Mouse (Mus musculus) left cerebral cortex, postnatal 4 days (tissue): Measurements from ENCODE around the gene Sppl2c. TPM values are rescaled to one million over a fixed set of nuclear protein-coding genes. Genes with fewer than 3 reads are reported as not detected.
A peak's percentile ranks its signal among the peaks of the same experiment; 100 is the strongest.

Experiments
- DNase-seq: peaks from one replicate; pipeline ENCODE4 v3.0.0-alpha.2; 2022
- intact Hi-C: fragments of 180-260 bp; cut with DNase I; formaldehyde crosslinking; loops from one replicate; pipeline ENCODE4 v1.15.1; 2025
- total RNA-seq, 2 experiments: library from RNA; stranded (reverse); gene quantifications; 2 replicates each; pipeline ENCODE4 v1.2.3; 2021

Sppl2c gene
- not detected for total RNA-seq

DNA sequence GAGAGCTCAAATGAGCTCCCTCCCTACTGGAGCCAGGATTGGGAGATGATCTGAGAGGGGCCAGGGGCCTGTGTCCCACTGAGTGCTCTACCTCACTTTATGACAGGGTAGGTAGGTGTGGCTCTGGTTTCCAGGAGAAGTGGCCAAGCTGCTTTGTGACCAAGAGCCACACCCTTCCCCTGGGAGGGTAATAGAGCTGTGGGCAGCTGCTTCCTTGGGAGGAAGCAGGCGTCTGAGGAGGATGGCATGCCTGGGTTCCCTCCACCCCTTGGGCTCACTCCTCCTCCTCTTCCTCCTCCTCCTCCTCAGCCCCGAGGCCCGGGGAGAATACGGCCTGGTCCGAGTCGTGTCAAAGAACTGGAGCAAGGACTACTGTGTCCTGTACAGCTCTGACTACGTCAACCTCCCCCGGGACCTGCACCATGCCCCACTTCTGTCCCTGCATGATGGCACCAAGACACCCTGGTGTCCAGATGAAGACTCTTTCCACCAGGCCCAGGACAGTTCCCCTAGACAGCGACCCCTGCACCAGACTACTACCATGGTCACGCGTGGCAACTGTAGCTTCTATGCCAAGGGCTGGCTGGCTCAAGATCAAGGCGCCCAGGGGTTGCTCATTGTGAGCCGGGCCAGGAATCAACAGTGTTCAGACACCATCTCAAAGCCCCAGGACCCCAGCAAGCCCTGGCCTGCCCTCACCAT, at the start of gene Sppl2c:
Gene Sppl2c (plus strand): TSS at position 193 of the 702 bp plus-strand sequence.
- DNase-seq = peak; percentile 26
- intact Hi-C loops = no loop called here

DNA sequence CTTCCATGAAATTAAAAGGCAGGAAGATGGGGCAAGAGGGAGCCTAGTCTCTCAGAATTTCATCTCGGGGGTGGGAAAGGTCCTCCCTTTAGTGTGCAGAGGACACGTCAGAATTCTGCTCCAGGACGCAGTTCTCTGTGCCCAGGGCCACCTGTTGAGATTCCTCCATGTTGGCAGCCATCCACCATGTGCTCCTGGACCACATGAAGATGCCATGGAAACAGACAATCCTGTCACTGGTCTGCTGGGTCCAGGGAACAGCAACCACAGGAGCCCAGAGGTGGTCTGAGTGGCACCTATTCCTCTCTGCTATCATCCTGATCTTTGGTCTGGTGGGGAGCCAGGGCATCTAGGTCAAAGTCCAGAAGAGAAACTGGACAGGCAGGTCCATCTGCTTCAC, 47.2 kb upstream of the Sppl2c start:
- DNase-seq = peak; percentile 45
- intact Hi-C loops = no loop called here

DNA sequence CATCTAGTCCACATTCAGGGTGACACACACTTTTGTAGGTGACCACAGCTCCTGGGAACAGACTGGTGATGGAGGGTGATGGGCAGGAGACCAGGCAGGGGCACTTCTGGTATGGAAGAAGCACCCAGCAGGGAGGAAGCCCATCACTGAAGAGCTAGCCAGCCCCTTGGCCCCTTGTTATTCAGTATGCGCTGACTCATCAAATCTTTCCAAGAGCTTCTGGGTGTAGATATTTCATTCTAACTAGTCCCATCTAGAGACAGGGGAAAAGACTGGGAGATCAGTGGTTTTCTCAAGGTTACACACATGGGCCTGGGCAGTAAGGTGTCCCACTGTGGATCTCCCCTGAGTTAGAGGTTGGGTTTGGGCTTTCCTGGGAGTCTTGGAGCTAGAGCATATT, 41.2 kb upstream of the Sppl2c start:
- DNase-seq = no peak
- intact Hi-C loops = no loop called here

DNA sequence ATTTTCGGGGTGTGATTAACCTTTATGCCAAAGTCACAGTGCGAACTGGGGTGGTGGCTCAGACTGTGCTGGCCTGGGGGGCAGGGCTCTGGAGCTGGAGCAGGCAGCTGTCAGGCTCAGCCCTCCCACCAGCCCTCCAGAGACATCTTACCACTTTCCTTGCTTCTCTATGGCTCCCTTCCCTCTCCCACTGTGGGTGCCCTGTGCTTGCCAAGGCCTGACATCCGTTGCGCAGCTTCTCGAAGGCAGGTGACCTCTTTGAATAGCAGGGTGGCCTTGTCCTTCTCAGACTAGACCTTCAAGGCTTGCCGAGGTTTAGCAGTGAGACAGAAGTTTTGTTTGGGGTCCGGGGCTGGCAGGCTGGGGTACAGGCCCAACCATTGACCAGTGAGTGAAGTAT, 37.3 kb upstream of the Sppl2c start:
- intact Hi-C loops = no loop called here
- DNase-seq = peak; percentile 24

DNA sequence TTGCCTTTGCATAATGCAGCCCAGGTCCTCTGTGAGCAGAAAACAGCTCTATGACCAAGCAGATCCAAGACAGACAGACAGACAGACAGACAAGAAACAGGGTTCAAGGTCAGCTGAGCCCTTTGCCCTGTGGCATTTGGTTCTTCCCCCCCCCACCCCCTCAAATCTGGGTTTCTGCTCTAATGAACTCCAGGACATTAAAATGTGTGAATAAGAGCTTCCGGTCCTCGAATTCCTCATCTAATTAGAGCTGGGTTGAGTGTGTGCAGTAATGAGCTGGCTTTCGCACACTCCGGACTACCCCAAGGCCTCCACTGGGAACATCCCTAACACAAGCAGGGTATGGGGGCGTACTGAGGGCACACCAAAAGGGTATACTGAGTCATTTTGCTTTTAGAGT, 35.2 kb upstream of the Sppl2c start:
- intact Hi-C loops = no loop called here

DNA sequence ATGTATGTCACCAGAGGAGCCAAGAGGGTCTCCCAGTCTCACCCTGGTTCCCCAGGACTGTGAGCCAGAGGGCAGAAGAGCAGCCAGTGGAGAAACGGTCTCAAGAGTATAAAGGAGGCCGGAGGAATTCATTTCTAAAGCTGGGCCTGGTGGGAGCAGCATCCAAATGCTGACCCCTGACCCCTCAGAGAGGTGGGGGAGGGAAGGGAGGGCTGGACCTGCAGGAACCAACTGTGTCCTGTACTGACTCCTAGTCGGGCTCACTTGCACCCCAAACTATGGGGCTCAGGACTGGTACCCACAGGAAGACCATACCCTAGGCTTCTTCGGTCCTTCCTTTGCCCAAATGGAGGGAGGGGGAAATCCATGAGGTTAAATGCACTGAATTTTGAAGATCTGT, 31.8 kb upstream of the Sppl2c start:
- no peak for DNase-seq
- intact Hi-C loops = no loop called here

More for the DNA sequence above, 35.2 kb upstream of the Sppl2c start:
- DNase-seq = no peak

DNA sequence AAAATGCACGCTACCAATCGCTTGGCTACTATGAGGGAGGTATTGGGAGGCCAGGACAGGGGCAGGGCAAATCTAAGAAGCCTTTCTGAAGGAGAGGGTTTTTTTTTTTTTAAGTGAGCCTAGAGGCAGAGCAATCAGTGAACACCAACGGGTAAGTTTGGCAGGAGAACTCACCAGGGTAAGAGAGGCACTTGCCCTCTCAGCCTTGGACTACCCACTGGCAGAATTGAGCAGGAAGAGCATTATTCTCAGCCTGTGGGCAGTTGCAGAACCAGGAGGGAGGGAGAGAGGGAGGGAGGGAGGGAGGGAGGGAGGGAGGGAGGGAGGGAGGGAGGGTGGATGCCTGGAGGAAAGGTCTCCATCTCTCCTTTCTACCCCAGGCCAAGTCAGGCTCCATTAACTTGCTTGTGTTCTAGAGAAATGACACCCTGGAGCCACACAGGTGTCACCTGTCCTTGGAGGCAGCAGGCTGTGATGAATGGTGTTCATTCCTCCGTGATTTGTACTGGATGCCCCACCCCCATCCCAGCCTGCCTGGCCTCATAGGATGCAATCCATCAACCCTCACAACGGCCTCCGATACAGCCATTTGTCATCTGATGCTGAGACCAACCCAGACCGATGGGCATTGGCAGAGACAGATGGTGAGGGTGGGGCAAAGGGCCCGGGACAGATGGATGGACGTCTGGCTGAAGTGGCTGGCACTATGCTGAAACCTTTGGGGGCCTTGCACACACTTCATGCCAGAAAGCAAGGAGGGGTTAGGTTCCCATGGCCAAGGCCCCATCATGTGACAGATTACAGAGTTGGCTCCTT, 31.1 kb upstream of the Sppl2c start:
- DNase-seq = peak; percentile 93
- intact Hi-C loops = no loop called here

DNA sequence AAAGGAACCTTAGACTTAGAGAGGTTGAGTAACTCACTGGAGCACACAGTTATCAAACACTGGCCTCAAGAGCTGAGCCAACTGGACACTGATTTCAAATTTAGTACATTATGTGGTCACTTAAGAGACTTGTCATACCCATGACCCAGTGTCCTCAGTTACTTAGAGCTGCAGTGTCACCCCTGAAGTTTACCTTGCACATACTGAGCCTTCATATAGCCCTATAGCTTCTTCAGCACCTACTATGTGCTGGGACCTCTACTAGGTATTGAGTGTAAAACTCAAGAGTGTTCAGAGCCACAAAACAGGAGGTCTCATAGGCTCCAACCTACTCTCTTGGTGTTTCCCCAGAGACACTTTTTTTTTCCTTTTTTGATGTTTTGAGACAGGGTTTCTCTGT, 30.2 kb upstream of the Sppl2c start:
- DNase-seq = no peak

DNA sequence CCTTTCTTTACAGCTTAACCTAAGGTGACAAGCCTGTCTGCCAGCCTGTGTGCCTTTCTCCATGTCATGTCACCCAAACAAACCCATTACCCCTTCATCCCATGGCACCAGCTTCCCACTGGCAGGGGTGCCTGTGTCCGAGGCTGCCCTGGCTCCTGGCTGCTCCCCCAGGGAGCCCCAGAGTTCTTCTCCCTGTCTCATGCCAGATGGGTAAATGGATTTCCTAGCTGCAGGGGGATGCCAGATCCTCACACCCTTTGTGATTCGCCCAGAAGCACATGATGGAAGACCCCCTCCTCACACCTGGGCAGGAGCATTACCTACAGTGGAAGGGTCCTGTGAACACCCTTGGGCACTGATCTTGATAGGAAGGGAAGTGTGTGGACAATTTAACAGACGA, 29.7 kb upstream of the Sppl2c start:
- DNase-seq = no peak
- intact Hi-C loops = no loop called here

More for the DNA sequence above, 30.2 kb upstream of the Sppl2c start:
- intact Hi-C loops = no loop called here

DNA sequence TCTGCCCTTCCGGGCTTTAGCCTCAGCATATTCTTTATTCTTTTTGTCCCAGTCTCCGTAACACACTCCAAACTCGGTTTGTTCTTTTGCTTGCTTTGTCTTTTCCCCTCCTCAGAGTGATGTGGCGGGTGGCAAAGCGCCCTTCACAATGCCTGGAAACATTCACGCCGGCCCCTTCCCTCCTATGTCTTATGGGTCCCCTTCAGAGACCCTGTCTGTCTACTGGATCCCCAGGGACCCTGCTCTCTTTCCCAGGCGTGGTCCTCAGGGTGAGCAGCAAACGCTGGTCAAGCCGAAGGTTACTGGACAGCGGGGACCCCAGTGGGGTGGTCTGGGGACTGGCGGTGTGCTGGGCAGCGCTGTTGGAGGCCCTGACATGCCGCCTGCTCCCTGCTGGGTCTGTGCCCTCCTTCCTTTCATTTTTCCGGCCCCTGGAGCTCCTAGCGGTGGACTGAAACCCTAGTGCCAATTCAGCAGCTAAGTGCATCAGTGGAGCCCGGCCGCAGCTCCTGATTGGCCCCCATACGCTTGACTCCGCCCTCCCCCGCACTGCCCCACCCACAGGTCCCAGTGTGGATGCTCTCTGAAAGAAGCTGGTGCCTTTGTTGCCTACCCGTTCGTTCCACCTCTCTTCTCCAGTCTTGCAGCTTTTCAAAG, 28.4 kb upstream of the Sppl2c start:
- intact Hi-C loops = no loop called here
- peak; percentile 89 for DNase-seq

DNA sequence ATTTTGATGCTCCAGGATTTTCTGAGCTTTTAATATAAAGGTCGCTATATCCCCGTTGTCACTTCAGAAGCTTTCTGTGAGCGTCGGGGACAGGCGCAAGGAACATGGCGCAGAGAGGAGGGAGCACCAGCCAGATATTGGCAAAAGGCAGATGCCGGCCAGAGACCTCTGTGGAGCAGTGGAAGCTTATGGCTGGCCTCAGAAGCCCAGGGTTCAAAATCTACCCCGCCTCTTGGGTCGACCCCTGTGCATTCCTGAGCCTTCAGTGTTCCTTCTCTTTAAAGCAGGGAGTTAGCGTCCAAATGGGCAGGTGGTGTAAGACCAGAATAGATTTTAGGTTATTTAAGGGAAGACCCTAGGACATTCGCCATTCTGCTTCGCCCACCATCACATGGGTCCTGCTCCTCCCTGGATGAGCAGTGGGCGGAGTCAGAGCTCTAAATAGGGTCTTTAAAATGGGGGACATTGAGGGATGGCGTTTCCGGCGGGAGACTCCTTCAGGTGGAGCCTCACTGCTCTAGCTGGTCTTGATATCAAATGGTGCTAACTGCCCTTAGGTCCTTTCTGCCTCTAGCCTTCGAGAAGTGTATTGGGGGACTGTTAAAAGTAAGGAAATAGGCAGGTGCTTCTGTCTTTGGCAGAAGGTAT, 27.7 kb upstream of the Sppl2c start:
- DNase-seq = peak; percentile 19
- intact Hi-C loops = no loop called here

DNA sequence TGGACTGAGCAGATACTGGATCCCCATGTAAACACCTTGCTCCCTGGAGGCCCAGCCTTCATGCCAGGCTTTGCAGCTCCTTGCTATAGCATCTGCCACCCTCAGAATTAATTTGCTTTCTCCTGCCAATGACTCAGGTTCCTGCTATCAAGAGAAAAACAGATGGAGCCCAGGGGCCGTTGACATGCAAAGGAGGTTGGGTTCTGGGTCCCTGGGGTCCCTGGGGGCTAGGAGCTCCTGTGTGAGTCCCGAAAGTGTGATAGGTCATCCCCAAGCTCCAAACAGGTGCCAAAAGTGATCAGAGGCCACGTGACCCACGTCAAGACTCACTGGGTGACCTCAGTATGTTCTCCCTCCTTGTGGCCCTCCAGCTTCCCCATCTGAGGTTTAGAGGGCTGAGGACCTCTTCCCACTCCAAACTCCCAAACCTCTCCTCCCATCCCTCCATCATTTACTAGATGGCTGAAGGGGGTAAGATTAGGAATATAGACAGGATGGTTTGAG, 26.3 kb upstream of the Sppl2c start:
- DNase-seq = no peak

DNA sequence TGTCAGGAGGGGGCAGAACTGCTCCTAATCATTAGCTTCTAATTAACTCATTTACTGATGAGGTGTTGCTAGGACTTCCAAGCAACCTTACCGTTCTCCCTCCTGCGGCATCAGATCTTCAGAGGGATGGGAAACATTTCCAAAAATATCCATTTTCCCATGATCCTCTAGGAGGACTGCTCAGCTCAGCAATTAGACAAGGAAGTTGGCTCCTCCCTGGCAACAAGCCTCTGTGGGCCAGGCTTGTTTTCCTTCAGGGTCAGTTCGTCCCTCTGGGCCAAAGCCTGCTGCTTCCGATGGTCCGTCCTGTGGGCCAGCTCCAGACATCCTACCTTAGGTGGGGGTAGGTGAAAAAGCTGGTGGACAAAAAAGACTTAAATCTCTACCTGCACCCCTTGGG, 25.0 kb upstream of the Sppl2c start:
- no peak for DNase-seq
- intact Hi-C loops = no loop called here

More for the DNA sequence above, 26.3 kb upstream of the Sppl2c start:
- intact Hi-C loops = no loop called here

DNA sequence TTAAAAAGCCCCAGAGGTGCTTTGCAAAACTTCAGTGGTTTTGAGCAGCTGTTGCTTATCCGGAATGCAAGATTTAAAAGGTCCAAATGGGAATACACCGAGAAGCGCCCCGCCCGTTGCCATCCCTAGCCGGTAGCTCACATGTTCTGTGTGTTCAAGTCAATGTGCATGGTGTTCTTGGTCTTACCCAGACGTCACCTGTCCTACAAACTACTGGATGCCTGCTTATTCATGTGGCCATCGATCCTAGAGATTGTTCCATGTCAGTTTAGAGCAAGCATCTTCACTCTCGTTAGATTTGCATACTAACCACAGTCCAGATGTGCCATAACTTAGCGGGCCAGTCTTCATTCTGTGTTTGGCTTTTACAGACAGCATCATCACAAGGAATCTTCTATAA, 21.9 kb upstream of the Sppl2c start:
- no peak for DNase-seq
- intact Hi-C loops = no loop called here

DNA sequence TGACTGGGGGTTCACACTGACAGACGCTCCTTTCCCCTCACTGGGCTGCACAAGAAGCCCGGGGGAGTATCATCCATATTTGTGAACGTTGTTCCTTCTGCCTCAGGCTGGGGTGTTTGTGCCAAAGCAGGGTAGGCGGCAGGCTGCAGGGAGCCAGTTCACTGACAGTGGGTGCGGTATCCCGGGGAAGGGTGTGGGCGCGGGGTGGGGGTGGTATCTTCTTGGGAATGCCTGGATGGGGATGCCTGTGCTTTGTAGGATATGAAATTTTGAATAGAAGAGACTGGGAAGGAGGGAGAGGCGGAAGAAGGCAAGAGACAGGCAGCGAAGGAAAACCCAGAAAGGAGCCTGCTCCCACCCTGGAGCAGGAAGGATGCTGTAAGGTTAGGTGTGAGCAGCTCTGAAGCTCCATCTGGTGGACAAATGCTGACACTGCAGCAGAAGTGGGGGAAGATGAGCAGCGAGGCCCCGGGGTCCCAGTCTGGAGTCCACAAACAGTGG, 14.8 kb upstream of the Sppl2c start:
- intact Hi-C loops = loop anchor here (2.0 kb wide), 1 partner anchor 185 kb away; no protein-coding TSS in a partner anchor
- DNase-seq = peak; percentile 78

DNA sequence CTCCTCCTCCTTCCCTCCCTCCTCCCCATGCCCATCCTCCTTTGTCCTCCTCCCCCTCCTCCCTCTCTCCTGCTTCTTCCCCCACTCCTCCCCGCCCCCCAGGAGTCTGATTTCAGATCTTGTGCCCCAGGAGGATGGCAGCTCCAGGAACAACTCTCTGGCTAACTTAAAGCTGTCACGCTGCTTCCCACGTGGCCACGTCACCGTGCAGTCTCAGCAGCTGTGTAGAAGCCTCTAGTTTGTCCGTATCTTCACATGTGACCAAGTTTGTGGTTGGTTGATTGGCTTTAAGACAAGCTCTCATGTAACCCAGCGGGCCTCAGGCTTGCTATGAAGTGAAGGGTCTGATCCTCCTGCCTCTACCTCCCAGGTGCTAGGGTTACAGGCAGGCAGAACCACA, 7.2 kb upstream of the Sppl2c start:
- DNase-seq = no peak
- intact Hi-C loops = no loop called here

DNA sequence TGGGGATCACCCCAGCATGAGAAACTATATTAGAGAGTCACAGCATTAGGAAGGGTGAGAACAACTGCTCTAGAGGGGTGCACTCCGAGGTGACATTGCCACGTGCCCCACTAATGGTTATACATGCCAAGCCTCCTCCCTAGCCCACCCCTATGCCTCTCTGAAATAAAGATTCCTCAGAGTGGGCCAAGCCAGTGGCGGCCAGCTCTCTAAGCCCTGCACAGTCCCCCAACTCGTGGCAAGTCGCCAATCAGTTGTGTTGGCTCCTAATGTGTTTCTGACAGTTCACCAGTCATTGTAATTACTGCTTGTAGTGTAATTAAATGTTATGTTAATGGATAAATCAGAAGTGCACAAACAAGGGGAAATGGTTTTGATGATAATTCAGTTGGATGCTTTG, 6.3 kb upstream of the Sppl2c start:
- intact Hi-C loops = no loop called here
- peak; percentile 77 for DNase-seq

DNA sequence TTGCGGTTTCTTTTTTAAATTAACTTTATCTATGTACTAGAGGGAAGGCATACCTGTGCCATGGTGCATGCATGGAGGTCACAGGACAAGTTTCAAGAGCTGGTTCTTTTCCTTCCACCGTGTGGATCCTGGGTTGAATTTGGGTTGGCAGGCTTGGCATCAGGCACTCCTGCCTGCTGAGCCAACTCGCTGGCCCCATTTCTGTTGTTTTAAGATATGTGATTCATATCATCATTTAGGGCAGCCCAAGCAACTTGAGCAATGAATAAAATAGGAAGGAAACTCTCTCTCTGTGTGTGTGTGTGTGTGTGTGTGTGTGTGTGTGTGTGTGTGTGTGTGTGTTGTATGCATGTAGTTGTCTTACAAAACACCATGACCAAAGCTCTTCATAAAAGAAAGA, 4.0 kb upstream of the Sppl2c start:
- intact Hi-C loops = no loop called here
- DNase-seq = no peak

DNA sequence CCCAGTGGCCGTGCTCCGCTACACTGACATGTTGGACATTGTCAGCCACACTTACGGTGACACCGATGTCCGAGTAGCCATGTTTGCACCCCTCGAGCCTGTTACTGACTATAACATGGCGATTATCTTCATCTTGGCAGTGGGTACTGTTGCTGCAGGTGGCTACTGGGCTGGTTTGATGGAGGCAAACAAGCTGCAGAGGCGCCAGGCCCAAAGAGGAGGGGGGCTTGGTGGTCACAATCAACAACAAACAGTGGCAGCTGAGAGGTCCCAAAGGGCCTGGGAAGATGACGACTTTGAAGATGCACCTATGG, 667 bp downstream of the Sppl2c start:
- intact Hi-C loops = no loop called here

DNA sequence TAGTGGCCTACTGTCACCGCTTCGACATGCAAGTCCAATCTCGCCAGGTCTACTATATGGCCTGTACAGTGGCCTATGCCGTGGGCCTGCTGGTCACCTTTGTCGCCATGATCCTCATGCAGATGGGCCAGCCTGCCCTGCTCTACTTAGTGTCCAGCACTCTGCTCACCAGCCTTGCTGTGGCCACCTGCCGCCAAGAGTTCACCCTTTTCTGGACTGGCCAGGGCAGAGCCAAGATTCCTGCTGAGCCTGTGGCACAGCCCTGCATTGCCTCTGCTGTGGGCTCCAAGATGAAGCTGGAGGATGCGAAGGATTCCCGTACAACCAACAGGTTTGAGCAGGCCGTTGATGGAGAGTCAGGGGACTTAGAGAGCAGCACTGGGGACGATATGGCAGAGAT, 1.6 kb downstream of the Sppl2c start:
- DNase-seq = no peak
- intact Hi-C loops = no loop called here

More for the DNA sequence above, 667 bp downstream of the Sppl2c start:
- DNase-seq = no peak

DNA sequence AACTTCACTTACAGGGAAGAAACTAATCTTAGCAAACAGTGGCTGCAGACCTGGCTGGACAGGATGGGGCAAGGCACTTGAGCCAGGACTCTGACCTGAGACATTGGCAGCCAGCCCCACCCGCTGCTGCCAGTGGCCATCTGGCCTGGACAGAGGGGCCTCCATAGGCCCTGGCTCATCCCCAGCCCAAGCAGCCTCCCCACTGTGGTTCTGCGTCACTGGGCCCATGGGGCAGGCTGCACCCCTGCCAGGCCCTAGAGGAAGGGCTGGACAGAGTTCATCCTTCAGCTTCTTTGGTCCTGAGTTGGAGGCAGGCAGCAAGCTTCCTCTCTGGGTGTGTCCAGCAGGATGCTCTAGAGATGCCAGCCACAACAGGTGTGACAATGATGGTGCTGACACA, 3.9 kb downstream of the Sppl2c start:
- DNase-seq = peak; percentile 52
- intact Hi-C loops = no loop called here
